Mouse (Mus musculus): ENCODE results near the gene Pomc. TPM values are rescaled to one million over a fixed set of nuclear protein-coding genes. Genes with fewer than 3 reads are reported as not detected.

Gene Pomc
- total and polyA plus RNA-seq, 2 experiments from 2014 or later = 1.2 TPM; not detected in 1

- TF ChIP-seq CTCF (IDR thresholded peaks at IDR 0.05; ENCODE audit: low read depth) (no peak), EP300 (IDR thresholded peaks at IDR 0.05; ENCODE audit: low read depth) (no peak)
- ATAC-seq (ENCODE audit: insufficient read depth, low read depth) = peak; percentile 63
- DNase-seq (ENCODE audit: low spot score) = no peak
- Histone ChIP-seq H3K9ac (replicated peaks; ENCODE audit: low read depth, low read length) (no peak overlapping the region), H3K27me3 (ENCODE audit: control insufficient read depth, insufficient read depth, low read length) (no peaks in the 10 kb centered on the region), H3K4me2 (ENCODE audit: low read depth, low read length) (no peak overlapping the region), H3K27ac (ENCODE audit: low read depth) (peak overlapping the region; percentile 69), H3K36me3 (replicated peaks; ENCODE audit: control insufficient read depth, insufficient read depth, low read length) (no peaks in the 10 kb centered on the region), H3K4me1 (ENCODE audit: control insufficient read depth, insufficient read depth) (peaks cover 23% of the 10 kb centered on the region), H3K4me3 (ENCODE audit: low read depth, low read length) (no peak overlapping the region), H3K9me3 (replicated peaks; ENCODE audit: control insufficient read depth, low read length) (no peaks in the 10 kb centered on the region)
- WGBS = 48% methylated on average over 6 of the region's 6 CpGs
Observed at GRCm38 (mm10) chr12:4004648-4005047, 49.9 kb downstream of the Pomc start.

GRCm38 (mm10) chr12:4006079-4006478 lies 51.3 kb downstream of the Pomc start:
- no peak for DNase-seq (ENCODE audit: low spot score)
- 56% methylated on average over 7 of the region's 7 CpGs for WGBS

GRCm38 (mm10) chr12:4007181-4007580 lies 52.4 kb downstream of the Pomc start:
- Histone ChIP-seq H3K4me1 (ENCODE audit: control insufficient read depth, insufficient read depth) (peaks cover 23% of the 10 kb centered on the region), H3K4me3 (ENCODE audit: low read depth, low read length) (no peak overlapping the region), H3K27ac (ENCODE audit: low read depth) (peak overlapping the region; percentile 63), H3K9me3 (replicated peaks; ENCODE audit: control insufficient read depth, low read length) (no peaks in the 10 kb centered on the region), H3K9ac (replicated peaks; ENCODE audit: low read depth, low read length) (no peak overlapping the region), H3K27me3 (ENCODE audit: control insufficient read depth, insufficient read depth, low read length) (no peaks in the 10 kb centered on the region), H3K4me2 (ENCODE audit: low read depth, low read length) (no peak overlapping the region), H3K36me3 (replicated peaks; ENCODE audit: control insufficient read depth, insufficient read depth, low read length) (no peaks in the 10 kb centered on the region)
- 55% methylated on average over 4 of the region's 4 CpGs for WGBS
- no peak; the same call in 1 of the 2 replicates for ATAC-seq (ENCODE audit: insufficient read depth, low read depth)
- TF ChIP-seq CTCF (IDR thresholded peaks at IDR 0.05; ENCODE audit: low read depth) (no peak), EP300 (IDR thresholded peaks at IDR 0.05; ENCODE audit: low read depth) (no peak)
- no peak for DNase-seq (ENCODE audit: low spot score)

More at GRCm38 (mm10) chr12:4006079-4006478, 51.3 kb downstream of the Pomc start:
- H3K4me1 ChIP-seq (ENCODE audit: control insufficient read depth, insufficient read depth) = peaks cover 23% of the 10 kb centered on the region
- H3K4me2 ChIP-seq (ENCODE audit: low read depth, low read length) = no peak overlapping the region
- no peak overlapping the region for H3K9ac ChIP-seq (replicated peaks; ENCODE audit: low read depth, low read length)
- H3K4me3 ChIP-seq (ENCODE audit: low read depth, low read length) = no peak overlapping the region
- TF ChIP-seq CTCF (IDR thresholded peaks at IDR 0.05; ENCODE audit: low read depth) = no peak
- no peak for TF ChIP-seq EP300 (IDR thresholded peaks at IDR 0.05; ENCODE audit: low read depth)
- ATAC-seq (ENCODE audit: insufficient read depth, low read depth) = no peak
- 0 out of 2 replicates have a peak overlapping the region, but pooled peaks have one; percentile 63 for H3K27ac ChIP-seq (ENCODE audit: low read depth)
- H3K27me3 ChIP-seq (ENCODE audit: control insufficient read depth, insufficient read depth, low read length) = no peaks in the 10 kb centered on the region
- no peaks in the 10 kb centered on the region for H3K36me3 ChIP-seq (replicated peaks; ENCODE audit: control insufficient read depth, insufficient read depth, low read length)
- no peaks in the 10 kb centered on the region for H3K9me3 ChIP-seq (replicated peaks; ENCODE audit: control insufficient read depth, low read length)

- Histone ChIP-seq H3K9me3 (replicated peaks; ENCODE audit: control insufficient read depth, low read length) (no peaks in the 10 kb centered on the region), H3K4me3 (ENCODE audit: low read depth, low read length) (no peak overlapping the region), H3K4me2 (ENCODE audit: low read depth, low read length) (no peak overlapping the region), H3K4me1 (ENCODE audit: control insufficient read depth, insufficient read depth) (peaks cover 23% of the 10 kb centered on the region), H3K27me3 (ENCODE audit: control insufficient read depth, insufficient read depth, low read length) (no peaks in the 10 kb centered on the region), H3K36me3 (replicated peaks; ENCODE audit: control insufficient read depth, insufficient read depth, low read length) (no peaks in the 10 kb centered on the region), H3K27ac (ENCODE audit: low read depth) (peak overlapping the region; percentile 63), H3K9ac (replicated peaks; ENCODE audit: low read depth, low read length) (no peak overlapping the region; the same call in 1 of the 2 replicates)
- peak; percentile 56 for ATAC-seq (ENCODE audit: insufficient read depth, low read depth)
- no peak for DNase-seq (ENCODE audit: low spot score)
- WGBS = 50% methylated on average over 4 of the region's 4 CpGs
- TF ChIP-seq EP300 (IDR thresholded peaks at IDR 0.05; ENCODE audit: low read depth) (no peak), CTCF (IDR thresholded peaks at IDR 0.05; ENCODE audit: low read depth) (no peak)
Observed at GRCm38 (mm10) chr12:4007766-4008165, 53.0 kb downstream of the Pomc start.

GRCm38 (mm10) chr12:4008731-4009130 lies 54.0 kb downstream of the Pomc start:
- TF ChIP-seq EP300 (IDR thresholded peaks at IDR 0.05; ENCODE audit: low read depth) = no peak
- TF ChIP-seq CTCF (IDR thresholded peaks at IDR 0.05; ENCODE audit: low read depth) = no peak
- Histone ChIP-seq H3K9me3 (replicated peaks; ENCODE audit: control insufficient read depth, low read length) (no peaks in the 10 kb centered on the region), H3K4me3 (ENCODE audit: low read depth, low read length) (no peak overlapping the region), H3K27me3 (ENCODE audit: control insufficient read depth, insufficient read depth, low read length) (no peaks in the 10 kb centered on the region), H3K4me2 (ENCODE audit: low read depth, low read length) (no peak overlapping the region), H3K9ac (replicated peaks; ENCODE audit: low read depth, low read length) (no peak overlapping the region), H3K4me1 (ENCODE audit: control insufficient read depth, insufficient read depth) (peaks cover 23% of the 10 kb centered on the region), H3K36me3 (replicated peaks; ENCODE audit: control insufficient read depth, insufficient read depth, low read length) (no peaks in the 10 kb centered on the region), H3K27ac (ENCODE audit: low read depth) (no peak overlapping the region)
- 80% methylated on average over 12 of the region's 12 CpGs for WGBS
- ATAC-seq (ENCODE audit: insufficient read depth, low read depth) (no peak), DNase-seq (ENCODE audit: low spot score) (no peak)

Other genes starting within 250 kb of the Pomc start
- gene Dnmt3a, start 148.9 kb upstream of the Pomc start, total RNA-seq (2014; rRNA removed; ENCODE audit: low replicate concordance) = 31.7 and 32.8 TPM in 2 replicates
- gene Dnmt3a, start 148.9 kb upstream of the Pomc start, polyA plus RNA-seq (2015; fragmentation: Nextera tagmentation; extraction: Ambion mirVana) = 71.5 and 76.0 TPM in 2 replicates
- 6.8 TPM in 2 replicates for gene Efr3b, start 84.0 kb downstream of the Pomc start, total RNA-seq (2014; rRNA removed; ENCODE audit: low replicate concordance)
- gene Efr3b, start 84.0 kb downstream of the Pomc start, polyA plus RNA-seq (2015; fragmentation: Nextera tagmentation; extraction: Ambion mirVana) = 1.6 TPM in 2 replicates
- gene Dnajc27, start 127.6 kb downstream of the Pomc start, total RNA-seq (2014; rRNA removed; ENCODE audit: low replicate concordance) = 12.6 and 15.9 TPM in 2 replicates
- 3.4 and 3.6 TPM in 2 replicates for gene Dnajc27, start 127.6 kb downstream of the Pomc start, polyA plus RNA-seq (2015; fragmentation: Nextera tagmentation; extraction: Ambion mirVana)
- gene Adcy3, start 178.2 kb downstream of the Pomc start, total RNA-seq (2014; rRNA removed; ENCODE audit: low replicate concordance) = 5.6 and 7.5 TPM in 2 replicates
- gene Adcy3, start 178.2 kb downstream of the Pomc start, polyA plus RNA-seq (2015; fragmentation: Nextera tagmentation; extraction: Ambion mirVana) = 1.2 and 1.5 TPM in 2 replicates

Measured in heart, postnatal 0 days (tissue).